Mouse (Mus musculus): ENCODE measurements at regions not wholly inside any gene's neighbourhood (a gene's known extent, or its start where the extent isn't known, plus 50 kb on each side); places are given as distances from the start of the nearest gene placed in this dataset.

DNA sequence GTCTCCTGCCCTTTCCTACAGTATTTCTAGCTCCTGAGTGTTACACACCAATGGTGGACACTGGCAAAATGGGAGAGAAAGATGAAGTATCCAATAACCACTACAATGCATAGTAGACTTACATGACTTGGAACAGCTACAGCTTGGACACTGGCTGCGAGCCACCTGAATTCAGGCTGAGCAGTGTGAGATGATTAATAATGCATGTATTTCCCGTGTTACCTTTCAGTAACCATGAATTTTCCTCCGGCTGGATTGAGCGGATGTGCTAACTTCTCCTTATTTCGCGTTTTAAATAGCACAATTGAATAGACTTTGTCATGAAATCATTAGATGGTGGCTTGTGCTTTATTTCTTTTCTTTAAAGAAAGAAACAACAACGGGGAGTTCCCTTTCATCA is 142.4 kb upstream of the Gm17728 start:
- WGBS: 39% methylated on average over 7 of the region's 7 CpGs
- Histone ChIP-seq H3K27me3 (replicated peaks) (no peaks in the 10 kb centered on the region), H3K27ac (replicated peaks) (peak overlapping the region; percentile 39), H3K4me2 (no peak overlapping the region; the same call in 1 of the 2 replicates), H3K4me1 (peaks cover 4% of the 10 kb centered on the region; the same call in 1 of the 2 replicates), H3K36me3 (no peaks in the 10 kb centered on the region), H3K9me3 (replicated peaks) (no peaks in the 10 kb centered on the region), H3K9ac (replicated peaks) (no peak overlapping the region), H3K4me3 (replicated peaks) (no peak overlapping the region)
- ATAC-seq (ENCODE audit: low FRiP score): no peak

DNA sequence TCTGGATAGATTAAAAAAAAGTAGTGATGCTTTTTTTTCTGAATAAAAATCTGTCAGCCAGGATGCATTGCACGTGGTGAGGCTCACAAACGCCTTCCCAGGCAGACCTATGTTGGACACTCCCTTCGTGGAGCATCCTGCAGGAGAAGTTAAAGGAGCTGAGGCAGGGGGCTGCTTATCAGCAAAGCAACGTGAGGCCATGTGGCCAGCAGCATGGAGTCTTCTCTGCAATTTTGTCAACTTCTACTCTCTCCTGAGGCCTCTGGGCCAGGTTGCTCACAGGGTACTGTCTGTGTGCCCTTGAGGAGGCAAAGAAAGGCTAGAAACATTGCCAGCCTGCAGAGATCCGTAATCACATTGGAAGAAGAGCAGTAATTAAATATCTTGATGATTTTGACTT is 140.0 kb upstream of the Gm17728 start:
- no peak for ATAC-seq (ENCODE audit: low FRiP score)
- no peaks in the 10 kb centered on the region for H3K27me3 ChIP-seq (replicated peaks)
- H3K4me1 ChIP-seq: peaks cover 4% of the 10 kb centered on the region; the same call in 1 of the 2 replicates
- no peak overlapping the region for H3K9ac ChIP-seq (replicated peaks)
- 81% methylated on average over 5 of the region's 5 CpGs for WGBS
- no peaks in the 10 kb centered on the region for H3K36me3 ChIP-seq
- H3K27ac ChIP-seq (replicated peaks): no peak overlapping the region
- H3K4me3 ChIP-seq (replicated peaks): no peak overlapping the region
- no peak overlapping the region for H3K4me2 ChIP-seq
- H3K9me3 ChIP-seq (replicated peaks): no peaks in the 10 kb centered on the region

DNA sequence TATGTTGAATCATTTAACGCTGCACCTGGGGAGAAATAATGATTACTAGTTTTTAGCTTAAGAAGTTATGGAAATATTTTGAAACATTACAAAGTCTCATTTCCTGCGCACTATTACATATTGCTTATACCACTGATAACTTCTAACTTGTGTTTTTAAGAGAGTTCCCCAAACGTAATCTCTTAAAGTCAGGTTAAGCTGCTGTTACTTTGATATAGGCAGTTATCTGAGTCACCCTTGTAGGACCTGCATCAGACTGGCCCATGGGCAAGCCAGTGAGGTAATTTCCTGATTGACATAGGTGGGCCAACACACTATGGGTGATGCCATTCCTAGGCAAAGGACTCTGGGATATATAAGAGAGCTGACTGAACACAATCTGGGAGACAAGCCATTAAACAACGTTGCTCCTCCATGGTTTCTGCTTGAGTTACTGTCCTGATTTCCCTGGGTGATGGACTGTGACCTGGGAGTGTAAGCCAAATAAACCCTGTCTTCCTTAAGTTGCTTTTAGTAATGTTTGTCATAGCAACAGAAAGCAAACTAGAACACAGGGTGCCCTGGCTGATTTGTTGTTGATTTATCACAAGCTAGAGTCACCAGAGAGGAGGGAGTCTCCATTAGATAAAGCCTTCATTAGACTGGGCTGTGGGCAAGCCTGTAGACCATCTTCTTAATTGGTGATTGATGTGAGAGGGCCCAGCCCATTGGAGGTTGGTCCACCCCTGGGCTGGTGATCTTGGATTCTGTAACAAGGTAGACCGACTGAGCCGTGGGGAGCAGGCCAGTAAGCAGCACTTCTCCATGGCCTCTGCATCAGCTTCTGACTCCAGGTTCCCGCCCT is 139.3 kb upstream of the Gm17728 start:
- H3K36me3 ChIP-seq: no peaks in the 10 kb centered on the region
- H3K4me2 ChIP-seq: no peak overlapping the region
- H3K27me3 ChIP-seq (replicated peaks): no peaks in the 10 kb centered on the region
- H3K4me3 ChIP-seq (replicated peaks): no peak overlapping the region
- no peaks in the 10 kb centered on the region for H3K9me3 ChIP-seq (replicated peaks)
- ATAC-seq (ENCODE audit: low FRiP score): no peak
- H3K27ac ChIP-seq (replicated peaks): no peak overlapping the region
- WGBS: 87% methylated on average over 7 of the region's 7 CpGs
- peaks cover 7% of the 10 kb centered on the region for H3K4me1 ChIP-seq
- no peak overlapping the region for H3K9ac ChIP-seq (replicated peaks)

DNA sequence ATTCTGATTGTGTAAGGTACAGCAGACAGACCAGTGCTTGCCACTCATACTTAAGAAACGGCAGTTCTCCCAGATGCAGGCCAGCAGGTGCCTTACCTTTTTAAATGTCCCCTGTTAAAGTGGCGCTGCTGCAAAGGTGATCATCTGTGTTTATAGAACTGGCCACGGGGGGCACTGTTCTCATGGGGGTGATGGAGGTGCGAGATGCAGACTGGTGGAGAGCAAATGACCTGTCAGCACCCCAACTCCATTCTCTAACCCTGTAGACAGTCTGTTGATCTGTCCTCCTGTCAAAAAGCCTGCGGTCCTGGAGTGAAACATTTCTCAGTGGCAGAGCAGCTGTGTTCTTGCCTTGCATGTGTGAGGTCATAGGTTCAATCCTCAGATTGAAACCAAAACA is 135.4 kb upstream of the Gm17728 start:
- Histone ChIP-seq H3K36me3 (no peaks in the 10 kb centered on the region), H3K4me3 (replicated peaks) (no peak overlapping the region), H3K27me3 (replicated peaks) (no peaks in the 10 kb centered on the region), H3K9ac (replicated peaks) (no peak overlapping the region), H3K27ac (replicated peaks) (no peak overlapping the region), H3K4me2 (no peak overlapping the region), H3K9me3 (replicated peaks) (no peaks in the 10 kb centered on the region), H3K4me1 (peaks cover 11% of the 10 kb centered on the region)
- no peak for ATAC-seq (ENCODE audit: low FRiP score)
- WGBS: 65% methylated on average over 5 of the region's 5 CpGs

DNA sequence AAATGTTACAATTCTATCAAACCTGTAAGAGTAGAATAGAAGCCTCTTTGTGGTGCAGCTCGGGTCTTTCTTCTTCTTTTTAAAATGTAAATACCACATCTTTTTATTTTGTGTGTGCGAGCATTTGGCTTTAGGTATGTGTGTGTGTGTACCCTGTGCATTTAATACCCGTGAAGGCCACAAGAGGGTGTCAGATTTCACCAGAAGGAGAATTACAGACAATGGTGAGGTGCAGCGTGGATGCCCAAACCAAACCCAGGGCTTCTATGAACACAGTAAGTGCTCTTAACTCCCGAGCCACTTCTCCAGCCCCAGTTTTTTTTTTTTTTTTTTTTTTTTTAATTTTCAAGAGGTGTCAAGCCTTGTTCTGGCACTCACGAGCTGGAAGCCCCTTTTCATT is 135.0 kb upstream of the Gm17728 start:
- Histone ChIP-seq H3K36me3 (no peaks in the 10 kb centered on the region), H3K9me3 (replicated peaks) (no peaks in the 10 kb centered on the region), H3K4me2 (no peak overlapping the region), H3K4me1 (peaks cover 11% of the 10 kb centered on the region), H3K27ac (replicated peaks) (0 out of 2 replicates have a peak overlapping the region, but pooled peaks have one; percentile 58), H3K9ac (replicated peaks) (no peak overlapping the region), H3K27me3 (replicated peaks) (no peaks in the 10 kb centered on the region), H3K4me3 (replicated peaks) (no peak overlapping the region)
- no peak for ATAC-seq (ENCODE audit: low FRiP score)
- WGBS: 76% methylated on average over 6 of the region's 6 CpGs

DNA sequence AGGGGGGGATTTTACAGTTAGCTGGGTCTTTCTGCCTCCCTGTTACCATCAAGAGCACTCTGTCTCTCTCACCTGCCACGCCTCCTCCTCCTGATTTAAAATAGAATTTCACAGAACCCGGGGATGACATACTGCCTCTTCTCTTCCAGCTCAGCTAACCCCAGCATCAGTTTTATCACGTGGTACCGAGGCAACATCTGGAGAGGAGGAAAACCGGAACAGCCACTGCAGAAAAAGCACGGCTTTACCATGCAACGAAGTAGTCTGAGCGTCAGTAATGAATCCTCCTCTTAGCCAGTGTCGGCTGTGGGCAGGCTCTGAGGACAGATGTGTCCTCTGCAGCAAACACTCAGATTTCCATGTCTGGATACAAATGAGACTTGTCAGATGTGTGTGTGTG is 134.2 kb upstream of the Gm17728 start:
- no peaks in the 10 kb centered on the region for H3K9me3 ChIP-seq (replicated peaks)
- H3K36me3 ChIP-seq: no peaks in the 10 kb centered on the region
- peak overlapping the region; percentile 29 for H3K4me2 ChIP-seq
- peak; percentile 63; the same call in 1 of the 2 replicates for ATAC-seq (ENCODE audit: low FRiP score)
- 41% methylated on average over 9 of the region's 9 CpGs for WGBS
- no peak overlapping the region for H3K4me3 ChIP-seq (replicated peaks)
- H3K9ac ChIP-seq (replicated peaks): 0 out of 2 replicates have a peak overlapping the region, but pooled peaks have one; percentile 7
- peak overlapping the region; percentile 58 for H3K27ac ChIP-seq (replicated peaks)
- no peaks in the 10 kb centered on the region for H3K27me3 ChIP-seq (replicated peaks)
- H3K4me1 ChIP-seq: peaks cover 11% of the 10 kb centered on the region

DNA sequence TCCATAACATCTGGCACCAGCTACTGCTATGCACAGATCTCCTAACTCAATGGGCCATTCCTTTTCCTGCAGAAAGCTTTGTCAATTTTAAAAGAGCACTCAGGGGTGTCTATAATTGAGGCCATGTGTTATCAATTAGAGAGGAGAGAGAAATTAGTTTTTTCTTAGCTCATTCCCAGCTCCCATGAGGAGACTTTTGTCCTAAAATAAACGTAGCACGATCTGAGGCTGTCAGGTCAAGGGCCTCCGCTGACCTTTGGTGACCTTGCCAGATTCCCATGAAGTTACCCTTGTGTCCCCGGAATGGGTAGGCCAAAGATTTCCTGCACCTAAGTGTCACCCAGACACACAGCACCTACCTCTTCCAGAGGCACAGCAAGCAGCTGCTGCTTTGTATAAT is 130.3 kb upstream of the Gm17728 start:
- Histone ChIP-seq H3K27me3 (replicated peaks) (no peaks in the 10 kb centered on the region), H3K36me3 (no peaks in the 10 kb centered on the region), H3K4me3 (replicated peaks) (no peak overlapping the region), H3K9ac (replicated peaks) (no peak overlapping the region), H3K4me2 (no peak overlapping the region), H3K4me1 (peaks cover 11% of the 10 kb centered on the region), H3K9me3 (replicated peaks) (no peaks in the 10 kb centered on the region), H3K27ac (replicated peaks) (no peak overlapping the region)
- 37% methylated on average over 4 of the region's 4 CpGs for WGBS
- no peak for ATAC-seq (ENCODE audit: low FRiP score)

DNA sequence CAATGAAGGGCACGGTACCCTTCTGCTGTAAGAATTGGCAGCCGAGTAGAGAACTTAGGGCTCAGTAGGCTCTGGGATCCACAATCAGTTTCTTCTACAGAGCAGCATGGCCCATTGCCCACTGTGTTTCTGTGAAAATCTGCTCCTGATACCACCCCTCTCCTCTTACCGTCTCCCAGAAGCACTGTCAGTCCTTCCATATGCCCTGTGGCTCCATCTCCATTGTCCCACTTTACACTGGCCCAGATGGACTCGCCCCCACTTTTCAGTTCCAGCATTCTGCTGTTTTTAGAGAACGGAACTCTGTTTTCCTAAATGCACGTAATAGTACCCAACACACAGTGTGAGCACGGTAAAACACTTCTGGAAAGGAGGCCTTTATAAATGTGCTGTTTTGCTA is 129.6 kb upstream of the Gm17728 start:
- no peak for ATAC-seq (ENCODE audit: low FRiP score)
- peaks cover 10% of the 10 kb centered on the region for H3K4me1 ChIP-seq
- no peak overlapping the region for H3K4me2 ChIP-seq
- no peaks in the 10 kb centered on the region for H3K9me3 ChIP-seq (replicated peaks)
- WGBS: 82% methylated on average over 7 of the region's 7 CpGs
- no peaks in the 10 kb centered on the region for H3K36me3 ChIP-seq
- no peaks in the 10 kb centered on the region for H3K27me3 ChIP-seq (replicated peaks)
- H3K4me3 ChIP-seq (replicated peaks): no peak overlapping the region
- H3K9ac ChIP-seq (replicated peaks): no peak overlapping the region
- H3K27ac ChIP-seq (replicated peaks): no peak overlapping the region

DNA sequence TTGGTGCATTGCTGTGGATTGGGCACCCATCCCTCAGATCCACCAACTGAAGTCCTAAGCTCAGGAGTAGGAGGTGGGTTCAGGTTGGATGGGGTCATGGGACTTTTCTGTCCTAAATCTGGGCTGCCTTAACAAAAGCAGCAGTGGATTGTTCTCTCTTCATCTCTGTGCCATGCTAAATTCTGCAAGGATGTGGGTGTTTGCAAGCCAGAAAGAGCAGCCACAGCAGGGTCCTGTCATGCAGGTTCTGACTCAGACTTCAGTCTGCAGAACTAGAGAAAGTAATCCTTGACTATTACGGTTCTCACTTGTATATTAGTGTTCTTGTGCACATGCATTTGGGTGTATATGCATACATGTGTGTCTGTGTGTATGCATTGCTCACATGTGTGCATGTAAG is 125.5 kb upstream of the Gm17728 start:
- Histone ChIP-seq H3K27me3 (replicated peaks) (no peaks in the 10 kb centered on the region), H3K4me2 (no peak overlapping the region), H3K4me1 (peaks cover 2% of the 10 kb centered on the region; the same call in 1 of the 2 replicates), H3K27ac (replicated peaks) (no peak overlapping the region), H3K9me3 (replicated peaks) (no peaks in the 10 kb centered on the region), H3K9ac (replicated peaks) (no peak overlapping the region), H3K4me3 (replicated peaks) (no peak overlapping the region), H3K36me3 (no peaks in the 10 kb centered on the region)
- no peak for ATAC-seq (ENCODE audit: low FRiP score)
- WGBS: 97% methylated on average over 1 of the region's 1 CpGs

DNA sequence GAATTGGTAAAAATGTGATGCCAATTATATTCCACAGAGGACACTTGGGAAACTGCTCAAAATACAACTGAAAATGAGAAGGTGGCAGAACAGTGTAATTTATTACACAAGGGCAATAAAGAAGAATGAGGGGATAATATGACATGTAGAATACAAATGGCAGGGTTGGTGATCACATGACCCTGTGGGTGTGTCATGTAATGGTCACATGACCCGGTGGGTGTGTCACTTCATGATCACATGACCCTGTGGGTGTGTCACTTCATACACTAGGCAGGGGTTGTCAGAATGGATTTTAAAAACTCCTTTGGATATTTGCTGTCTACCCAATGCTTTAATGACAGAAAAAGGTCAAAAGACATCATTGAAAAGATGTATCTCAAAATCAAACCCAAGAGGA is 123.6 kb upstream of the Gm17728 start:
- no peak overlapping the region for H3K9ac ChIP-seq (replicated peaks)
- no peak for ATAC-seq (ENCODE audit: low FRiP score)
- no peak overlapping the region for H3K4me2 ChIP-seq
- H3K4me1 ChIP-seq: peaks cover 6% of the 10 kb centered on the region; the same call in 1 of the 2 replicates
- no peaks in the 10 kb centered on the region for H3K36me3 ChIP-seq
- WGBS: 89% methylated on average over 1 of the region's 1 CpGs
- H3K27ac ChIP-seq (replicated peaks): no peak overlapping the region
- no peaks in the 10 kb centered on the region for H3K27me3 ChIP-seq (replicated peaks)
- no peak overlapping the region for H3K4me3 ChIP-seq (replicated peaks)
- H3K9me3 ChIP-seq (replicated peaks): no peaks in the 10 kb centered on the region

DNA sequence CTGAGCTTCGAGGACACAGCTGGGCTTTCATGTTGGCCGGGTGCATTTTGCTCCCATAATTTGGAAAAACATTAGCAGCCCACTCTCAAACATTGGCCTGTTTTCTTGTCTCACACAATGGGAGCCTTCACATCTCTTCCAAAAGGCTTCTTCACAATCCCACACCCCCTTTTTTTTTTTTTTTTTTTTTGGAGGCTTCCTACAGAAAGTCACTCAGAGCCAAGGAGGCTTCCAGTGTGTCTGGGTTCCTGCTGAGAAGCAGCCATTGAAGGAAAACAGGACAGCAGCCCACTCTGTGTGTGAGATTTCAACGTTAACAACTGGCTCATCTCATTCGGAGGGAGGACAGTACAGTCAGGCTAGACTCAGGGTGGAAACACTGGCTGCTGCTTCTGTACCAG is 120.8 kb upstream of the Gm17728 start:
- H3K4me3 ChIP-seq (replicated peaks): no peak overlapping the region
- H3K4me1 ChIP-seq: peaks cover 6% of the 10 kb centered on the region; the same call in 1 of the 2 replicates
- H3K27me3 ChIP-seq (replicated peaks): no peaks in the 10 kb centered on the region
- H3K27ac ChIP-seq (replicated peaks): peak overlapping the region; percentile 69
- H3K9me3 ChIP-seq (replicated peaks): no peaks in the 10 kb centered on the region
- no peaks in the 10 kb centered on the region for H3K36me3 ChIP-seq
- no peak overlapping the region for H3K4me2 ChIP-seq
- peak; percentile 61; the same call in 1 of the 2 replicates for ATAC-seq (ENCODE audit: low FRiP score)
- no peak overlapping the region for H3K9ac ChIP-seq (replicated peaks)
- 37% methylated on average over 4 of the region's 4 CpGs for WGBS

DNA sequence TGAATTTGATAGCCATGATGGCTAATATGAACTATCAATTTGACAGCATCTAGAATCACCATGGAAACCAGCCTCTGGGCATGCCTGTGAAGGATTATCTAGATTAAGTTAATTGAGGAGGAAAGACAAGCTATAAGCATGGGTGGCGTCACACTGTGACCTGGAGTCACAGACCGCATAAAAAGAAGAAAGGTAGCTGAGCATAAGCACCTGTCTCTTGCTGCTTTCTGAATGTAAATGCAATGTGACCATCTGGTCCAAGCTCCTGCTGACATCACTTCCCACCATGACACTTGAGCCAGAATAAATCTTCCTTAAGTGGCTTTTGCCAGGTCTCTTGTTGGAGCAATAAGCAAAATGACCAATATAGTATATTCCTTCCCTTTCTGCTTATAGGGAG is 113.4 kb upstream of the Gm17728 start:
- H3K27ac ChIP-seq (replicated peaks): no peak overlapping the region
- H3K9ac ChIP-seq (replicated peaks): no peak overlapping the region
- no peak overlapping the region for H3K4me3 ChIP-seq (replicated peaks)
- no peaks in the 10 kb centered on the region for H3K9me3 ChIP-seq (replicated peaks)
- H3K36me3 ChIP-seq: no peaks in the 10 kb centered on the region
- ATAC-seq (ENCODE audit: low FRiP score): no peak
- H3K4me1 ChIP-seq: no peaks in the 10 kb centered on the region
- H3K4me2 ChIP-seq: no peak overlapping the region
- H3K27me3 ChIP-seq (replicated peaks): no peaks in the 10 kb centered on the region
- WGBS: 36% methylated on average over 2 of the region's 2 CpGs

Data from neural tube, embryonic 15.5 days (tissue).